Mouse (Mus musculus) MEL (cell line): ENCODE results near the gene Vipr2. TPM values are rescaled to one million over a fixed set of nuclear protein-coding genes. Genes with fewer than 3 reads are reported as not detected.

Source experiments
- DNase-seq: peaks from one replicate; pipeline ENCODE4 v3.0.0; 2011; ENCODE audit warnings: low read depth, low spot score
- H3K27ac ChIP-seq: 2 replicates; pipeline ENCODE4 v1.5.1; 2012; ENCODE audit warnings: low read depth, mild to moderate bottlenecking, control low read depth, low read length, moderate library complexity; ENCODE audit not compliant: control insufficient read depth
- H3K27me3 ChIP-seq, 2 experiments: fragments of 150-350 bp in 1 of 2; sonication (generic) in 1 of 2; 2 replicates each; pipeline ENCODE4 v1.6.1; 2012; ENCODE audit warnings: low read length in 2 of 2, mild to moderate bottlenecking in 2 of 2, improper control_type of control experiment in 1 of 2, moderate library complexity in 1 of 2; ENCODE audit not compliant: insufficient read depth in 2 of 2, control insufficient read depth in 1 of 2
- H3K36me3 ChIP-seq, 2 experiments: 2 replicates each; pipeline ENCODE4 v1.6.1; 2012 to 2014; ENCODE audit warnings: low read length in 2 of 2, improper control_type of control experiment in 1 of 2, inconsistent platforms in 1 of 2, mild to moderate bottlenecking in 1 of 2; ENCODE audit not compliant: insufficient read depth in 2 of 2, control insufficient read depth in 1 of 2
- H3K4me1 ChIP-seq, 2 experiments: fragments of 150-350 bp in 1 of 2; sonication (generic) in 1 of 2; 2 replicates each; pipeline ENCODE4 v1.6.1; 2012; ENCODE audit warnings: low read length in 2 of 2, improper control_type of control experiment in 1 of 2, mild to moderate bottlenecking in 1 of 2; ENCODE audit not compliant: insufficient read depth in 2 of 2, control insufficient read depth in 1 of 2
- H3K4me3 ChIP-seq, 2 experiments: fragments of 150-350 bp in 1 of 2; sonication (generic) in 1 of 2; 2 replicates each; pipeline ENCODE4 v1.5.1; 2012; ENCODE audit warnings: low read depth in 2 of 2, low read length in 2 of 2, mild to moderate bottlenecking in 2 of 2, moderate library complexity in 2 of 2, control low read depth in 1 of 2, improper control_type of control experiment in 1 of 2; ENCODE audit not compliant: control insufficient read depth in 1 of 2, insufficient read depth in 1 of 2
- H3K79me2 ChIP-seq: 2 replicates; pipeline ENCODE4 v1.6.1; 2012; ENCODE audit warnings: mild to moderate bottlenecking, low read length, moderate library complexity; ENCODE audit not compliant: control insufficient read depth, poor library complexity, insufficient read depth
- H3K9ac ChIP-seq: 2 replicates; pipeline ENCODE4 v1.6.1; 2012; ENCODE audit warnings: low read depth, mild to moderate bottlenecking, control low read depth, low read length, moderate library complexity; ENCODE audit not compliant: control insufficient read depth, poor library complexity, severe bottlenecking
- H3K9me3 ChIP-seq: fragments of 150-350 bp; sonication (generic); replicated peaks from 2 replicates; pipeline ENCODE4 v1.6.1; 2012; ENCODE audit warnings: mild to moderate bottlenecking, low read length, improper control_type of control experiment, moderate library complexity; ENCODE audit not compliant: insufficient read depth
- CHD1 ChIP-seq: IDR thresholded peaks from 2 replicates; pipeline ENCODE4 v1.6.1; 2012; ENCODE audit warnings: low read depth, mild to moderate bottlenecking, inconsistent platforms, low read length, improper control_type of control experiment
- CHD2 ChIP-seq: IDR thresholded peaks from 2 replicates; pipeline ENCODE4 v1.6.1; 2011; ENCODE audit warnings: low read length, improper control_type of control experiment
- GATA1 ChIP-seq: IDR thresholded peaks from 2 replicates; pipeline ENCODE4 v1.6.1; 2011; ENCODE audit warnings: low read depth, low read length, improper control_type of control experiment
- MAX ChIP-seq: IDR thresholded peaks from 2 replicates; pipeline ENCODE4 v1.6.1; 2011; ENCODE audit warnings: low read length, improper control_type of control experiment
- MYB ChIP-seq: IDR thresholded peaks from 2 replicates; pipeline ENCODE4 v1.6.1; 2011; ENCODE audit warnings: mild to moderate bottlenecking, low read depth, low read length, improper control_type of control experiment
- NELFE ChIP-seq: IDR thresholded peaks from 2 replicates; pipeline ENCODE4 v1.6.1; 2011; ENCODE audit warnings: low read depth, low read length, improper control_type of control experiment
- SIN3A ChIP-seq: IDR thresholded peaks from 2 replicates; pipeline ENCODE4 v1.6.1; 2012; ENCODE audit warnings: low read length, improper control_type of control experiment, inconsistent platforms
- UBTF ChIP-seq: IDR thresholded peaks from 2 replicates; pipeline ENCODE4 v1.6.1; 2012; ENCODE audit warnings: low read depth, mild to moderate bottlenecking, inconsistent platforms, low read length, improper control_type of control experiment, moderate library complexity, borderline replicate concordance; ENCODE audit not compliant: insufficient read depth
- USF2 ChIP-seq, 2 experiments: IDR thresholded peaks; 2 replicates each; pipeline ENCODE4 v1.6.1; 2011 to 2012; ENCODE audit warnings: improper control_type of control experiment in 2 of 2, low read length in 2 of 2, borderline replicate concordance in 1 of 2, inconsistent platforms in 1 of 2, low read depth in 1 of 2, mild to moderate bottlenecking in 1 of 2; ENCODE audit not compliant: insufficient read depth in 1 of 2
- ZKSCAN1 ChIP-seq: IDR thresholded peaks from 2 replicates; pipeline ENCODE4 v1.6.1; 2012; ENCODE audit warnings: low read depth, mild to moderate bottlenecking, inconsistent platforms, low read length, improper control_type of control experiment, moderate library complexity
- polyA plus RNA-seq, 2 experiments: library from polyadenylated mRNA; stranded (reverse) in 1 of 2; unstranded in 1 of 2; fragments of >175 nt in 1 of 2; fragments of >200 nt in 1 of 2; gene quantifications; 2 replicates each; pipeline versions ENCODE4 v1.2.1 to v1.2.4; 2012; ENCODE audit warnings: low replicate concordance in 2 of 2, low read depth in 1 of 2; ENCODE audit not compliant: insufficient read length in 2 of 2, insufficient read depth in 1 of 2, missing spikeins in 1 of 2
- total RNA-seq: library from RNA; depleted of rRNA; stranded (reverse); fragments of 300-350 nt; gene quantifications from 2 replicates; pipeline ENCODE4 v1.2.3, GENCODE M21; 2012

The Vipr2 gene
- total and polyA plus RNA-seq, 3 experiments, result not detected

DNA sequence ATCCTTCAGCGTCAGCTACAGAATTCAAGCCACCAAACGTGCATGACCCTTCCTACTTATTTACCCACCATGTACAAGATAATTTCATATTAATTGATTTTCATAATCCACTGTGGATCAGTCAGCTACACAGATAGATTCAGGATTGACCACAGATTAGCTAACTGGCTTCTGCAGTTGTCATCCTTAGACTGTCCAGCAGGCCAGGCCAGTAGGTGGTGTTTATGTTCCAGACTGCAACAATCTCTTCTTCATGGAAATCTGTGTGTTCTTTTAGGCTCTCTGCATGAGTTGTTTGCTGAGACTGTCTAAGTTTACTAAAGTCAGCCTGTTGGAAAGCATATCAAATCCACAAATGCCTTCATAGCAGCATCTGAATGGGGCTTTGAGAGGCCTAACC, 82.2 kb downstream of the Vipr2 start:
- no peak overlapping the region for H3K27ac ChIP-seq
- H3K79me2 ChIP-seq, result no peaks in the 10 kb centered on the region
- H3K4me3 ChIP-seq, result no peak overlapping the region
- no peak overlapping the region for H3K9ac ChIP-seq
- peaks cover 0 to 4% of the 10 kb centered on the region in 2 experiments; a peak in 2 of 4 replicates for H3K27me3 ChIP-seq
- H3K36me3 ChIP-seq, result no peaks in the 10 kb centered on the region
- no peaks in the 10 kb centered on the region for H3K4me1 ChIP-seq
- H3K9me3 ChIP-seq, result no peaks in the 10 kb centered on the region; the same call in 1 of the 2 replicates
- no peak for TF ChIP-seq CHD1
- no peak for TF ChIP-seq SIN3A
- TF ChIP-seq ZKSCAN1, result no peak
- TF ChIP-seq MYB, result no peak
- TF ChIP-seq USF2 (IDR thresholded peaks at IDR 0.05; ENCODE audit: borderline replicate concordance in 1 of 2, insufficient read depth in 1 of 2, low read depth in 1 of 2, low read length in 2 of 2), result no peak
- no peak for TF ChIP-seq MAX
- DNase-seq, result no peak

DNA sequence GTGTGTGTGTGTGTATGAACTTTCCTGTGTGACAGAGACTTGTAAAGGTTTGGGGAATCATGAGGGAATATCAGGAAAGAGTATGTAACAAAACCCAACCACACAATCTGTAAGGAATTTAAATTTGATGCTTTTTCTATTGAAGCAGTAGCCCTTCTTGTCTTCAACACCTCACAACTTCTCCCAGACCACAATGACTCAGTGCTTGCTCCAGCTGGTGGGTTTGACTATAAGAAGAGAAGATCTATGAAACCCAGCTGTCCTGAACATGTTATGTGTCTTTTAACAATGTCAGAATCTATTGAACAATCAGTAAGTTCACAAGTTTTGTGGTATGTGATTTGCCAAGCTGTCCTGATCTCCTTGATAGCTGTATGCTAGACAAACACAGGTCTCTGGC, 87.8 kb downstream of the Vipr2 start:
- no peak overlapping the region for H3K27ac ChIP-seq
- H3K9me3 ChIP-seq, result no peaks in the 10 kb centered on the region
- no peak overlapping the region for H3K9ac ChIP-seq
- no peak for DNase-seq
- no peaks in the 10 kb centered on the region for H3K27me3 ChIP-seq
- H3K4me3 ChIP-seq, result no peak overlapping the region
- peaks cover 4% of the 10 kb centered on the region in 2 experiments; a peak in 2 of 4 replicates for H3K4me1 ChIP-seq
- 0 out of 4 replicates have a peak, but pooled peaks cover 0 to 3% of the 10 kb centered on the region in 2 experiments for H3K36me3 ChIP-seq
- TF ChIP-seq CHD2, result no peak
- TF ChIP-seq, all 39 proteins: peak for 0
- no peaks in the 10 kb centered on the region for H3K79me2 ChIP-seq

DNA sequence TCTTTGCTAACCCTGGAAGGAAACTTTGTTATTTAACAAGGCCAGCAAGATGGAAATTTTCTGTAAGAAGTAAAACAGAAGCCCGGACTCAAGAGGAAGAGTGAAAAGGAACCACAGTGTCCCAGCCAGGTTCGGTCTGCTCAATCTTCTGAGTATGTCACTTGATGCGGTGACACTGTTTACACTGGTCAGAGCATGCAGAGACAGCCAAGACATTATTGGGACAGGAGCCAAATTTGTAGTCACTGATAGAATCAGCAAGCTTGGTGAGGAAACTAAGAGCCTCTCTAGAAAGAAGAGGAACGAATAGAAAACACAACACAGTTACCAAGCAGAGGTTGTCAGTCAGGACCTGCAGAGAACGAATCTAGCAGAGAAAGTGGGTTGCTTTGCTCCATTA, 92.1 kb downstream of the Vipr2 start:
- TF ChIP-seq NELFE, result no peak
- TF ChIP-seq GATA1, result peak; percentile 9; the same call in 1 of the 2 replicates
- TF ChIP-seq MAX, result no peak
- no peak for TF ChIP-seq UBTF
- H3K36me3 ChIP-seq, result 0 out of 4 replicates have a peak, but pooled peaks cover 0 to 3% of the 10 kb centered on the region in 2 experiments
- H3K4me3 ChIP-seq, result no peak overlapping the region
- H3K4me1 ChIP-seq, result peaks cover 4% of the 10 kb centered on the region in 2 experiments; a peak in 2 of 4 replicates
- no peaks in the 10 kb centered on the region for H3K79me2 ChIP-seq
- no peak overlapping the region for H3K27ac ChIP-seq
- no peaks in the 10 kb centered on the region for H3K27me3 ChIP-seq
- DNase-seq, result peak; percentile 66
- no peak overlapping the region for H3K9ac ChIP-seq
- no peaks in the 10 kb centered on the region for H3K9me3 ChIP-seq
